Mouse (Mus musculus) neural tube, embryonic 14.5 days (tissue): Measurements from ENCODE around the gene Atg4b. TPM values are rescaled to one million over a fixed set of nuclear protein-coding genes. Genes with fewer than 3 reads are reported as not detected.
"Not testable (repeated sequence)": the region's sequence is repeated elsewhere in the genome, so short reads cannot be mapped to it uniquely, and the experiment has no call there.

Experiments used
- ATAC-seq: fragments of 200-750 bp; cut with Nextera tagmentation; 2 replicates; pipeline ENCODE4 v1.8.0; 2017; ENCODE audit warnings: low read depth, mild to moderate bottlenecking, moderate TSS enrichment, moderate library complexity
- H3K27ac ChIP-seq: fragments of 300-500 bp; sonication (generic); 2 replicates; pipeline ENCODE4 v1.5.1; 2014; ENCODE audit warnings: low read depth, mild to moderate bottlenecking, control low read depth, low read length, moderate library complexity, mixed read lengths
- H3K27me3 ChIP-seq: fragments of 300-500 bp; sonication (generic); 2 replicates; pipeline ENCODE4 v1.6.1; 2014; ENCODE audit warnings: low read length; ENCODE audit not compliant: control insufficient read depth, insufficient read depth
- H3K36me3 ChIP-seq: fragments of 300-500 bp; sonication (generic); 2 replicates; pipeline ENCODE4 v1.6.1; 2014; ENCODE audit warnings: low read length, mixed read lengths; ENCODE audit not compliant: control insufficient read depth, insufficient read depth
- H3K4me1 ChIP-seq: fragments of 300-500 bp; sonication (generic); 2 replicates; pipeline ENCODE4 v1.6.1; 2014; ENCODE audit warnings: low read length; ENCODE audit not compliant: control insufficient read depth, insufficient read depth
- H3K4me2 ChIP-seq: fragments of 300-500 bp; sonication (generic); 2 replicates; pipeline ENCODE4 v1.6.1; 2014; ENCODE audit warnings: mild to moderate bottlenecking, low read depth, low read length, control low read depth
- H3K4me3 ChIP-seq: fragments of 300-500 bp; sonication (generic); 2 replicates; pipeline ENCODE4 v1.5.1; 2014; ENCODE audit warnings: low read depth, low read length, control low read depth, mixed read lengths
- H3K9ac ChIP-seq: fragments of 300-500 bp; sonication (generic); replicated peaks from 2 replicates; pipeline ENCODE4 v1.6.1; 2014; ENCODE audit warnings: low read depth, mild to moderate bottlenecking, control low read depth, low read length, mixed read lengths
- H3K9me3 ChIP-seq: fragments of 300-500 bp; sonication (generic); 2 replicates; pipeline ENCODE4 v1.6.1; 2016; ENCODE audit warnings: low read length; ENCODE audit not compliant: control insufficient read depth
- WGBS: fragments of 180-500 bp; shearing (Covaris S2); extraction: QIAGEN DNeasy Blood & Tissue Kit; methylation state at CpG from one replicate; pipeline ENCODE4 v1.1.7; 2014; 5-methylcytosine and 5-hydroxymethylcytosine counted together
- polyA plus RNA-seq: library from polyadenylated mRNA; unstranded; fragments of >200 nt; fragmentation: Nextera tagmentation; extraction: Ambion mirVana; gene quantifications from 2 replicates; pipeline ENCODE4 v1.2.1, GENCODE M21; 2014

Gene Atg4b
- polyA plus RNA-seq, 1 experiment from 2014 or later = 90.4 TPM

- Histone ChIP-seq H3K4me3 (no peak overlapping the region), H3K9ac (no peak overlapping the region), H3K36me3 (no peaks in the 10 kb centered on the region; the same call in 1 of the 2 replicates), H3K4me1 (no peaks in the 10 kb centered on the region), H3K9me3 (no peaks in the 10 kb centered on the region), H3K4me2 (no peak overlapping the region), H3K27ac (no peak overlapping the region), H3K27me3 (no peaks in the 10 kb centered on the region)
- 90% methylated on average over 4 of the region's 5 CpGs for WGBS
- no peak for ATAC-seq
Measured at GRCm38 (mm10) chr1:93746179-93746578, 5.1 kb upstream of the Atg4b start.

DNA sequence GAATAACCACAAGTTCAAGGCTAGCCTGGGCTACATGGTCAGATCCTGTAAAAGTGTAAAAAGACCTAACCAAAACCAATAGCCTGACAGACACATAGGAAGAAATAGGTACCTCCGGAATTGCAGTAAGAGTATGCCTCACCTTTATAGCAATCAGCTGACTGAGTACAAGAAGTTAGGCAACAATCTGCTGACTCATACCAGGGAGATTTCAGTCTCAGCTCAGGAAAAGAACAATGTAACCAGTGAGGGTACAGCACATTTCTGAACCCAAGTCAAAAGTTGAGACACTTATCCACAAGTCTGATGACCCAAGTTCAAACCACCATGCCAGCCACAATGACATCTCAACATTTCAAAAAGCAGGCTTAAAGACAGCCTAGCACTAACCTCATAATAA, 2.8 kb upstream of the Atg4b start:
- ATAC-seq = no peak
- Histone ChIP-seq H3K9me3 (no peaks in the 10 kb centered on the region), H3K4me3 (no peak overlapping the region), H3K36me3 (no peaks in the 10 kb centered on the region; the same call in 1 of the 2 replicates), H3K9ac (no peak overlapping the region), H3K27me3 (no peaks in the 10 kb centered on the region), H3K27ac (no peak overlapping the region), H3K4me2 (no peak overlapping the region), H3K4me1 (peaks cover 5% of the 10 kb centered on the region)
- 100% methylated on average over 1 of the region's 1 CpGs for WGBS

GRCm38 (mm10) chr1:93753911-93754572, 2.7 kb downstream of the Atg4b start:
- Histone ChIP-seq H3K4me1 (peaks cover 15% of the 10 kb centered on the region), H3K9me3 (no peaks in the 10 kb centered on the region), H3K9ac (peak overlapping the region; percentile 84), H3K27ac (peak overlapping the region; percentile 87), H3K27me3 (no peaks in the 10 kb centered on the region), H3K4me2 (peak overlapping the region; percentile 87), H3K4me3 (peak overlapping the region; percentile 94), H3K36me3 (no peaks in the 10 kb centered on the region; the same call in 1 of the 2 replicates)
- under 1% methylated on average over 59 of the region's 59 CpGs for WGBS
- peak; percentile 39 for ATAC-seq

DNA sequence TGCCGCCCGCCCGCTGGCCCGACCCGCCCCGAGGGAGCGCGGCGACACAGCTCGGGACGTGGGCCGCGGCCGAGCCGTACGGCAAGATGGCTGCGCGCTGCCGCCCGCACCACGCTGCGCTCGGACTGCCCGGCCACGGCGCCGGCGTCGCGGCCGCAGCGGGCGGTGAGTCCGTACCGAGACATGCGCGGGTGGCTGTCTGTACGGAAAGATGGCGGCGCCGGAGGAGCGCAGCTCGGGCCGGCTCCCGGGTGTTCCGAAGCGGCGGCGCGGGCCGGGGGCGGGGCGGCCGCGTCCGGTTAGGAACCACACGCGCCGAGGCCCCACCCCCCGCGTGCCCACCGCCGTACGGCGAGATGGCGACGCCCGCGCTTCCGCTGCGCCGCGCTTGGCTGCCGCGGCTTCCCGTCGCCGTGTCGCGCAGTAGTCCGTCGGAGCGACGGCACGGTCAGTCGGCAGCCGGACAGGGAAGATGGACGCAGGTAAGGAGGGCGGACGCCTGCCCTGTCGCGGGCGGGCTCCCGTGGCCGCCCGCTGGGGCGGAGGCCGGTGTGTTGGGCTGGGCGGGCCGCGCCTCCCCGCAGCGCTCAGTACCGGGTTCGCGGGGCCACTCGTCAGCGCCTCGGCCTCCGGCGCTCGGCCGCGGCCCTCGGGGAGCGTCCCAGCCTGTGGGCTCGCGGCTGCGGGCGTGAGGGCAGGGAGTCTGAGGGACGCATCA, 3.4 kb downstream of the Atg4b start, which contains the start of gene Thap4:
Gene Thap4, minus strand, starts transcription at position 292 of the 718 bp plus-strand sequence.
- peak within 1 kb of the TSS; percentile 94 for H3K4me3 ChIP-seq
- no peaks in the 10 kb centered on the region for H3K9me3 ChIP-seq
- 0% methylated on average over 75 of the region's 121 CpGs for WGBS
- H3K27ac ChIP-seq = peak within 1 kb of the TSS; percentile 87
- H3K4me1 ChIP-seq = peaks cover 15% of the 10 kb centered on the region
- no peaks in the 10 kb centered on the region for H3K27me3 ChIP-seq
- no peaks in the 10 kb centered on the region; the same call in 1 of the 2 replicates for H3K36me3 ChIP-seq
- peak within 1 kb of the TSS; percentile 84 for H3K9ac ChIP-seq
- ATAC-seq = peak; percentile 94
- H3K4me2 ChIP-seq = peak within 1 kb of the TSS; percentile 87

- H3K4me2 ChIP-seq = peak overlapping the region; percentile 60
- H3K27ac ChIP-seq = peak overlapping the region; percentile 87
- H3K36me3 ChIP-seq = no peaks in the 10 kb centered on the region
- no peaks in the 10 kb centered on the region for H3K9me3 ChIP-seq
- WGBS = under 1% methylated on average over 13 of the region's 13 CpGs
- peak overlapping the region; percentile 94 for H3K4me3 ChIP-seq
- ATAC-seq = no peak
- H3K27me3 ChIP-seq = no peaks in the 10 kb centered on the region
- H3K4me1 ChIP-seq = peaks cover 15% of the 10 kb centered on the region
- peak overlapping the region; percentile 84 for H3K9ac ChIP-seq
Measured at GRCm38 (mm10) chr1:93755291-93755610, 4.0 kb downstream of the Atg4b start.

DNA sequence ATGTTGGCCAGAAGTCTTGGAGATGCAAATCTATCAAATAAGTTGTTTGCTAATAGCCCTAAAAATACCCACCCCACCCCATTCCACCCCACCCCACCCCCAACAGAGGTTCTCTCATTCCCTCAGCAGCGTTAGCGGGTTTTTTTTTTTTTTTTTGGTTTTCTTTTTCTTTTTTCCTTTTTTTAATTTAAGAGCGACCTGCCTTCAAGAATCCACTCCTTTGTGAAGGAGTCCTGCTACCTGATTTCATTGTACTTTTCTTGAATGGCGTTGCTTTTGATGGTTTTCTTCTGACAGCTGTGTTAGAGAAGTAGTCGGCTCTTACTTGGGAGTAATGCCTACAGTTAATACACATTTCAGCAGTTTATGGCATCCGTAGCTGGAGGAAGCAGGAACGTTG, 4.3 kb downstream of the Atg4b start:
- no peak for ATAC-seq
- no peaks in the 10 kb centered on the region for H3K36me3 ChIP-seq
- H3K9me3 ChIP-seq = no peaks in the 10 kb centered on the region
- peak overlapping the region; percentile 94 for H3K4me3 ChIP-seq
- no peak overlapping the region; the same call in 1 of the 2 replicates for H3K27ac ChIP-seq
- H3K4me2 ChIP-seq = peak overlapping the region; percentile 60
- no peaks in the 10 kb centered on the region for H3K27me3 ChIP-seq
- WGBS = 26% methylated on average over 7 of the region's 7 CpGs
- peaks cover 15% of the 10 kb centered on the region for H3K4me1 ChIP-seq
- no peak overlapping the region for H3K9ac ChIP-seq

DNA sequence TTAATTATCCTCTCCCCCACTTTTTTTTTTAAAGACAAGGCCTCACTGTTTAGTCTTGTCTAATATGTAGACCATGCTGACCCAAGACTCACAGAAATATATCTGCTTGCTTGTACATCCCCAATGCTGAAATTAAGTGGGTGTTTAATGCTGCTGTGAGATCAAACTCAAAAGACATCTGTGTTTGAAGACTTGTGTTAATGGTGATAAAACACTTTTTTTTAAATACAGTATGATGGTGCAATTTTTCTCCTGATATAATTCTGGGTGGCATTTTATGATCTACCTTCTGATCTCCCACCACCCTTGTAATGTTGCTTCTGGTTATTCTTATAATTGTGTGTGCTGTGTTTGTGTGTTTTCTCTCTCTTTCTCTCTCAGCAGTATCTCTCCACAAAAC, 4.9 kb downstream of the Atg4b start:
- Histone ChIP-seq H3K9me3 (no peaks in the 10 kb centered on the region), H3K4me2 (peak overlapping the region; percentile 60; the same call in 1 of the 2 replicates), H3K4me1 (peaks cover 15% of the 10 kb centered on the region), H3K9ac (no peak overlapping the region), H3K27me3 (no peaks in the 10 kb centered on the region), H3K4me3 (peak overlapping the region; percentile 94; the same call in 1 of the 2 replicates), H3K36me3 (no peaks in the 10 kb centered on the region), H3K27ac (no peak overlapping the region)
- ATAC-seq = no peak

GRCm38 (mm10) chr1:93760076-93760475, 8.8 kb downstream of the Atg4b start:
- 92% methylated on average over 1 of the region's 1 CpGs for WGBS
- Histone ChIP-seq H3K36me3 (no peaks in the 10 kb centered on the region), H3K9me3 (no peaks in the 10 kb centered on the region), H3K9ac (no peak overlapping the region), H3K27me3 (no peaks in the 10 kb centered on the region), H3K4me3 (no peak overlapping the region), H3K4me1 (peaks cover 9% of the 10 kb centered on the region), H3K4me2 (no peak overlapping the region), H3K27ac (no peak overlapping the region)
- ATAC-seq = no peak

- H3K27ac ChIP-seq, H3K36me3 ChIP-seq, H3K4me2 ChIP-seq, H3K4me1 ChIP-seq, H3K9ac ChIP-seq, ATAC-seq, H3K9me3 ChIP-seq, H3K4me3 ChIP-seq, H3K27me3 ChIP-seq: not testable (repeated sequence)
- WGBS = 98% methylated on average over 3 of the region's 3 CpGs
Measured at GRCm38 (mm10) chr1:93763531-93763930, 12.2 kb downstream of the Atg4b start.
